Mouse (Mus musculus): ENCODE data around the gene Acad10.
"Not testable (repeated sequence)": the region's sequence is repeated elsewhere in the genome, so short reads cannot be mapped to it uniquely, and the experiment has no call there.

Acad10 gene

DNA sequence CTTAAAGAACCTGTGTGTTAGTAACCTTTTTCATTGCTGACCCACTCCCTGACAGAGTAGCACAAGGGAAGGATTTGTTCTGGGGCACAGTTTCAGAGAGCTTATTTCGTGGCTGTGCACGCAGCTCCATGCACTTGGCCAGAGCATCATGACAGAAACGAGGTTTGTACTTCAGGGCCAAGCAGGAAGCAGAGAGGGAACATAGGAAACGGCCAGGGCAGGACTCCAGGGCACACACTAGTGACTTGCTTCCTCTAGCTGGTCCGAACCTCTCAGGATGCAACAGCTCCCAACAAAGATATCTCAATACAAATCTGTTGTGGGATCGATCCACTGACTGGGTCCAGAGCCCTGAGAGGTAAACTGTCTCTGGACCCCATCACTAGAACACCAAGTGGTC, 3.4 kb downstream of the Acad10 start:
- not testable (repeated sequence) for DNase-seq

- DNase-seq = no peak
Observed at GRCm38 (mm10) chr5:121654526-121654925, 5.8 kb downstream of the Acad10 start.

DNA sequence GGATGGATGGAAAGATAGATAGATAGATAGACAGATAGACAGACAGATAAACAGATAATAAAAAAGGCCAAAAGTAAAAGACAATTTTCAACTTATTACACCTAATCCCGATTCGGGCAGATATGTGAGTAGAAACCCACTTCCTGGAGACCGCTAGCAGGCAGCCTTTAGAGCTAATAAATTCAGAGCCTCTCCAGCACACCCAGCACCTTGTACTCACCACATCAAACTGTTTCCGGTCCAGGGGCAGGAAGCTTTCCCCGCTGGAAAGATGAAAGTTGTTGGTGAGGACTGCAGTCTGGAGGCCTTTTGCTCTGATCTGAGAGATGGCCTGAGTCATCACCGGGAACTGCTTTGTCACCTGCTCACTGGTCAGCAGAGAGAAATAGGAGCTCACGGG, 11.2 kb downstream of the Acad10 start:
- no peak for DNase-seq

DNA sequence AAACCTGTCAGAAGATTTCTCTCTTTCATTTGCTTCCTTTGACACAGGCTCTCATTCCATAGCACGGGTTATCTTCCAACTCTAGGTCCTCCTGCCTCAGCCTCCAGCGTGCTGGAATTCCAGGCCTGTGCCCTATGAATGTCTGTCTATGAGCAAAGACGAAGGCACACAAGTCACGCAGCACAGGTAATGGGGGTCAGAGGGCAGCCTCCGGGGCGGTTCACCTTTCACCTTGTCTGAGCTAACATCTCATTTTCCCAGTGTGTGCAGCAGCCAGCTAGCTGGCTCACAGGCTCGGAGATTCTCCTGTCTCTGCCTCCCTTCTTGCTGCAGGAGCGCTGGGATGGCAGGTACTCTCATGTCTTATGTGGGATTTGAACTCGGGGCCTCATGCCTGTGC, 20.7 kb downstream of the Acad10 start:
- no peak for DNase-seq

GRCm38 (mm10) chr5:121637296-121637695, 23.0 kb downstream of the Acad10 start:
- no peak for DNase-seq

GRCm38 (mm10) chr5:121634668-121635067, 25.6 kb downstream of the Acad10 start:
- DNase-seq = no peak

DNA sequence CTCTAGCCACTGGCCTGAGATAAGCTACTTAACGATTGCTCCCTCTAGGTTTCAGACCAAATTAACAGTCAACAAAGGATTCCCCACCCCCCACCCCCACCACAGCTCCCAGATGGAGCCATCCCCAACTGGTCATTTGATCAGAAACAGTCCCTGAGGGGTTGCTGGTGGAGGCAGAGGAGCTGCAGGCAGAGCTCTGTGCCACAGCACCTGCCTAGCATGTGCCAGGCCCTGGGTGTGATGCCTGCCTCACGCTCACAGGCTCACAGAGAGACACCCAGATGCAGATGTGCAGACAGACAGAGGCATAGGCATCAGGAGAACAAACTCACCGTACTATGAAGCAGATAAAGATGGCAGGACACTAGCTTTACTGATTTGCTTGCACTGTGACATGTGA, 27.5 kb downstream of the Acad10 start:
- DNase-seq = no peak

DNA sequence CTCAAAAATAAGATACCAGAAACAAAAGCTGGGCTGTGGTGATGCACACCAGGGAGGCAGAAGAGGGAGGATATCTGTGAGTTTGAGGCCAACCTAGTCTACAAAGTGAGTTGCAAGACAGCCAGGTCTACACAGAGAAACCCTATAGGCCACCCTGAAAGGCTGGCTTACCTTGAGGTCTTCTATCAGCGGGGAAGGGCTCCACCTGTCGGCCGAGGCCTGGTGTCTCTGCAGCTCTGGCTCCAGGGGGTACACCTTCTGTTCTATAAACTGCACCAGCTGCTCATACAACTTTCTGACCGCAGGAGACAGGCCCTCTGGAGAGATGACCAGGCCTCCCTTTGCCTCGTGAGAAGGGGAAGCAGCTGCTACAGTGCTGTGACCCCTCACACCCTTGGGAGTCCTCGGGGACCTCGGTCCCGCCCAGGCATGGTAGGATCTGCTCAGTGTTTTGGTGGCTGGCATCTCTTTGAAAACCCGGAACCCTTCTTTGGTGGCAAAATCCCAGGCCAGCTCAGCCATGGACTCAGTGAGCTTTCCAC, 29.1 kb downstream of the Acad10 start:
- not testable (repeated sequence) for DNase-seq

DNA sequence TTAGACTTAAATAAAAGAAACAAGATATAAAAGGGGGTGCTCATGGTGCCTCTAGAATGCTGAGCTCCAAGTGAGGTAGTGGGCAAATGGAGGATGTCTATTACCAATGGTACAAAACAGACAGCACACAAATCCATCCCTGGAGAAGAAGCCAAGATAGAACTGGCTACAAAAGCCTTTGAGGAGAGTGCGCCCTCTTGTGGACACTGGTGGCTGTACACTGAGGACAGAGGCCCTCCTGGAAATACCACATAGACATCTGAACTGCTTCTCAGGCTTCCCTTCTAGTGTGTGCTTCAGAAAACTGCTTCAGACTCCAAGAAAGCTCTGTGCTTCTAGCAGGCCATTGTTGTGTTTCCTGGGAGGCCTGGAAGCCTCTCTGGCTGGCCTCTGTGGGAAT, 32.4 kb downstream of the Acad10 start:
- DNase-seq = peak; percentile 77

DNA sequence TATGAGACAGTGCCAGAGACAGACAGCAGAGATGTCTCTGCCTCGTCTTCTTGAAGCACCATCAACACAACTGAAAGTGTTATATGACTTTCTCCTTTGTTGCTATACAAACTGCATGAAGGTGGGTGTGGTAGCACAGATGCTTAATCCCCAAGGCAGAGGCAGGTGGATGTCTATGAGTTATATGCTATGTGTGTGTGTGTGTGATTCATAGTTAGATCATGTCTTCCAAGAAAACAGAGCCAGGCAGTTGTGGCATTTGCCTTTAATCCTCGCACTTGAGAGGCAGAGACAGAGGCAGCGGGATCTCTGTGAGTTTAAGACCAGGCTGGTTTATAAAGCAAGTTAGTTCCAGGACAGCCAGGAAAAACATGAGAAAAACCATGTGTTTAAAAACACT, 37.1 kb downstream of the Acad10 start:
- DNase-seq = no peak

DNA sequence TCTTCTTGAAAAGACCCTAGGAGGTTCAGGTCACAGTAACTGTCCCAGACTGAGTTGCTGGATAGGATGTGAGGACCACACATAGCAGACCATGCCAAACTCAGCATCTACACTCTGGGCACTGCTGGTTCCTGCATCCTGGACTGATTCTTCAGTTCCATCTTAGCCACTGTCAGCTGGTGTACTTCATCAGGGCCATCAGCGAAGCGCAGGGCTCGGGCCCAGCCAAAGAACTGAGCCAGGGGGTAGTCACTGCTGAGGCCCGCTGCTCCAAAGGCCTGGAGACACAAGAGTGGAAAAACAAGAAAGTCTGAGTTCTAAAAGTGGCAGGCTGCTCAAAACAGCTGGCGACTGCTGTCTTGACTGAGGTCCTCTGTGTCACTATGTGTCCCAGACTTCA, 39.2 kb downstream of the Acad10 start:
- no peak for DNase-seq

GRCm38 (mm10) chr5:121618592-121619513, 41.5 kb downstream of the Acad10 start, which contains the start of gene Acad12:
TSS of gene Acad12 (minus strand) at chr5:121618938.
- peak; percentile 77 for DNase-seq

DNA sequence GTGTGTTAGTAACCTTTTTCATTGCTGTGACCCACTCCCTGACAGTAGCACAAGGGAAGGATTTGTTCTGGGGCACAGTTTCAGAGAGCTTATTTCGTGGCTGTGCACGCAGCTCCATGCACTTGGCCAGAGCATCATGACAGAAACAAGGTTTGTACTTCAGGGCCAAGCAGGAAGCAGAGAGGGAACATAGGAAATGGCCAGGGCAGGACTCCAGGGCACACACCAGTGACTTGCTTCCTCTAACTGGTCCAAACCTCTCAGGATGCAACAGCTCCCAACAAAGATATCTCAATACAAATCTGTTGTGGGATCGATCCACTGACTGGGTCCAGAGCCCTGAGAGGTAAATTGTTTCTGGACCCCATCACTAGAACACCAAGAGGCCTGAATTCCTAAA, 45.4 kb downstream of the Acad10 start:
- not testable (repeated sequence) for DNase-seq

DNA sequence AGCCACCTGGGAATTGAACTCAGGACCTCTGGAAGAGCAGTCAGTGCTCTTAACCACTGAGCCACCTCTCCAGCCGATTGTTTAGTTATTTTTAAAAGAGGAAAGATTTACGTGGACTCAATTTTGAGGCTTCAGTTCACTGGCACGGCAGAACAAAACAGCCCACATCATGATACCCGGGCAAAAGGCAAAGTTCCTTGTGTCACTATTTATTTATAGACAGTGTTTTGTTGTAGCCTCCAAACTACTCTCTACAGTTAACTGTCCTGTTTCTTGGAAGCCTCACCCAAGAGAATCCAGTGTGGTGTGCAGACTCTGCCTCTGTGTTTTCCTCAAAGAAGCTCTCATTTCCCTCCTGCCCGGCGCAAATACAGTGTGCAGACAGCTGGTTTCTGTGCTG, 48.3 kb downstream of the Acad10 start:
- no peak for DNase-seq

- not testable (repeated sequence) for DNase-seq
Observed at GRCm38 (mm10) chr5:121609556-121610135, 50.7 kb downstream of the Acad10 start.

- DNase-seq = peak; percentile 74
Observed at GRCm38 (mm10) chr5:121606151-121606550, 54.2 kb downstream of the Acad10 start.

DNA sequence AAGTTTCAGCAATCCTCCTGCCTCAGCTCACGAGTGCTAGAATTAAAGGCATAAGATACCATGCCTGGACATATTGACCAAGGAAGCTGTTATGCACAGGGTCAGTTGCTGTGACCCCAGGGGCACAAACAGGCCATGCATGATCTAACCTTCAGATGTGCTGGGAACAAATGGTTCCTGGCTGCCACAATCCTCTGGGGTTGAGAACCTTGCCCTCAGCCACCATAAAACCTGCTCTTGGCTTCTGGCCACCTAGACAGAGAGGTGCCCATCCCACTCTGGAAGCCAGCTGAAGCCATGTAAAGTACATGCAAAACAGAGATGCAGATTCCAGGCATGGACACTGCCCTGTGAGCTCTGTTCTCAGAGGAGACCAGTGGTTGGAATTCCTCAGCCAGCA, 56.5 kb downstream of the Acad10 start:
- DNase-seq = not testable (repeated sequence)

DNA sequence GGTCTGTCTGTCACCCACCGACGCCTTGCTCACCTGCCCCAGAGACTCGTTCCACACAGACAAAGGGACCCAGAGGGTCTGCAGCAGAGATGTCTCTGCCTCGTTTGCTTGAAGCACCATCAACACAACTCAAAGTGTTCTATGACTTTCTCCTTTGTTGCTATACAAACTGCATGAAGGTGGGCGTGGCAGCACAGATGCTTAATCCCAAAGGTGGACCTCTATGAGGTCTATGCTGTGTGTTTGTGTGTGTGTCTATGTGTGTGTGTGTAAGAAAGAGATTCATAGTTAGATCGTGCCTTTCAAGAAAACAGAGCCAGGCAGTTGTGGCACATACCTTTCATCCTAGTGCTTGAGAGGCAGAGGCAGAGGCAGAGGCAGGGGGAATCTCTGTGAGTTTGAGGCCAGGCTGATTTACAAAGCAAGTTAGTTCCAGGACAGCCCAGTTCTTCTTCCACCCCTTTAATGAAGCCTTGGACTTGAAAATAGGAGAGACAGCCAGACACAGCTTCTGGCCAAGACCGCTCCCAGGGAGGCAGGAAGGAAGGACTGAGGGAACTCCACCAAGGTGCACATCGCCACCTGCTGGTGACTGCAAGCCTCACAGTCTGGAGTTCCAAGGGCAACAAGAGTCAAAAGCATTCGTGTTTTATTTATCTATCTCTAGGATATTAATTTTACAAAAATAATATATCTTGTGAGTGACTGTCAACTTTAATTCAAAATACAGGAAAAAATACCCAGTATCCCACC, 58.6 kb downstream of the Acad10 start:
- peak; percentile 82 for DNase-seq

GRCm38 (mm10) chr5:121598871-121599610, 61.3 kb downstream of the Acad10 start:
- DNase-seq = no peak

- DNase-seq = no peak
Observed at GRCm38 (mm10) chr5:121597991-121598537, 62.2 kb downstream of the Acad10 start.

- no peak for DNase-seq
Observed at GRCm38 (mm10) chr5:121597332-121597731, 63.0 kb downstream of the Acad10 start.

- DNase-seq = no peak
Observed at GRCm38 (mm10) chr5:121596226-121596625, 64.1 kb downstream of the Acad10 start.

Measured in right cerebral cortex, postnatal 4 days (tissue).